27 mouse cellular contexts compared by ENCODE assay signal in genomic region chr10:17551869-17552268, GRCm38 (mm10).
"Had no signal": no experiment of that assay in that cellular context is flagged by ENCODE, and none has a peak within 500 bp of the region (broad histone marks: within the 10 kb centered on the region; RNA-seq: fewer than 3 reads in every experiment).

No protein-coding gene starts in this region.

- H3K36me3 ChIP-seq: limb, embryonic 10.5 days; limb, embryonic 13.5 days; lung, embryonic 15.5 days; midbrain, embryonic 10.5 days; midbrain, embryonic 13.5 days; neural tube, embryonic 12.5 days; neural tube, embryonic 15.5 days had no signal

- H3K9me3 ChIP-seq: limb, embryonic 10.5 days; limb, embryonic 13.5 days; lung, embryonic 15.5 days; megakaryocyte, embryonic 14.5 days; midbrain, embryonic 10.5 days; midbrain, embryonic 13.5 days; neural tube, embryonic 12.5 days; neural tube, embryonic 15.5 days had no signal

- H3K9ac ChIP-seq: limb, embryonic 13.5 days; liver, embryonic 14.5 days; liver, postnatal 0 days; lung, embryonic 15.5 days; midbrain, embryonic 13.5 days; neural tube, embryonic 12.5 days; neural tube, embryonic 15.5 days had no signal

- H3K4me3 ChIP-seq: layer of hippocampus, adult 2 months; limb, embryonic 10.5 days; limb, embryonic 13.5 days; lung, embryonic 15.5 days; megakaryocyte, embryonic 14.5 days; midbrain, embryonic 10.5 days; midbrain, embryonic 13.5 days; neural tube, embryonic 12.5 days; neural tube, embryonic 15.5 days had no signal

- H3K27ac ChIP-seq: kidney, postnatal 0 days; layer of hippocampus, adult 2 months; limb, embryonic 10.5 days; limb, embryonic 13.5 days; liver, embryonic 14.5 days; lung, embryonic 15.5 days; macrophage; midbrain, embryonic 10.5 days; midbrain, embryonic 13.5 days; neural tube, embryonic 12.5 days; neural tube, embryonic 15.5 days; stomach, postnatal 0 days had no signal

- DNase-seq: kidney, adult 11 months; kidney, adult 9 months; kidney, postnatal 25 days; layer of hippocampus, adult 9-11 months; liver; liver, postnatal 0 days; right cerebral cortex, adult 18-20 months; right cerebral cortex, postnatal 14 days; right cerebral cortex, postnatal 4 days; thymus, adult 2 months; thymus, postnatal 14 days; thymus, postnatal 4 days had no signal

- H3K4me2 ChIP-seq: limb, embryonic 13.5 days; lung, embryonic 15.5 days; midbrain, embryonic 13.5 days; neural tube, embryonic 12.5 days; neural tube, embryonic 15.5 days had no signal

- H3K27me3 ChIP-seq: limb, embryonic 13.5 days; lung, embryonic 15.5 days; megakaryocyte, embryonic 14.5 days; midbrain, embryonic 13.5 days; neural tube, embryonic 12.5 days; neural tube, embryonic 15.5 days had no signal

- ATAC-seq: inflammation-experienced regulatory T-cells, adult 6 months; liver, postnatal 0 days; midbrain, embryonic 13.5 days; midbrain, embryonic 16.5 days had no signal

- H3K4me1 ChIP-seq: limb, embryonic 10.5 days; limb, embryonic 13.5 days; midbrain, embryonic 13.5 days; neural tube, embryonic 12.5 days; neural tube, embryonic 15.5 days had no signal
